Mouse (Mus musculus): ENCODE results near the gene Rhou. TPM values are rescaled to one million over a fixed set of nuclear protein-coding genes. Genes with fewer than 3 reads are reported as not detected.
A peak's percentile ranks its signal among the peaks of the same experiment; 100 is the strongest.

Gene Rhou
- polyA plus RNA-seq, 1 experiment from 2014 or later, result 8.3 TPM

DNA sequence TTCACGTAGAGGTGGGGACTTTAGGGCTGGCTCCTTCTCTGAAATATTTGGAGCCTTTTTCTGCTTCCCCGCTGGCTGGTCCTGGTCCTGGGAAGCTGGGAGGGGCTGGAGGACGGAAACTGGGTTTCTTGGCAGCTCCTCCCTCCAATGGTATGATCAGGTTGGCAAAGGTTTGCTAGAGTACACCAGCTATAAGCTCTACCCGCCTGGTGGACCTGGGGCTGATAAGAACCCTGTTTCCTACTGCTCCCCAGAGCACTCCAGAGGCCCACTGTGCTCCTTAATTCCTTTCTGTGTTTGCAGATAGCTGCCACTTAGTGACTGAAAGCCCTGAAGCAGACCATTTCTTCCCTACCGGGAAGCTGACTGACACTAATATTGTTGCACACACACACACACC, 21.9 kb downstream of the Rhou start:
- 27% methylated on average over 5 of the region's 5 CpGs for WGBS
- H3K4me1 ChIP-seq, result peaks cover 17% of the 10 kb centered on the region
- 0 out of 2 replicates have a peak overlapping the region, but pooled peaks have one; percentile 36 for H3K9ac ChIP-seq
- no peak overlapping the region for H3K4me3 ChIP-seq
- no peaks in the 10 kb centered on the region for H3K9me3 ChIP-seq
- H3K27ac ChIP-seq, result no peak overlapping the region; the same call in 1 of the 2 replicates
- no peaks in the 10 kb centered on the region for H3K36me3 ChIP-seq
- ATAC-seq (ENCODE audit: insufficient number of reproducible peaks, insufficient read depth, low FRiP score, low TSS enrichment, low read depth), result no peak
- H3K4me2 ChIP-seq, result no peak overlapping the region
- no peaks in the 10 kb centered on the region for H3K27me3 ChIP-seq

DNA sequence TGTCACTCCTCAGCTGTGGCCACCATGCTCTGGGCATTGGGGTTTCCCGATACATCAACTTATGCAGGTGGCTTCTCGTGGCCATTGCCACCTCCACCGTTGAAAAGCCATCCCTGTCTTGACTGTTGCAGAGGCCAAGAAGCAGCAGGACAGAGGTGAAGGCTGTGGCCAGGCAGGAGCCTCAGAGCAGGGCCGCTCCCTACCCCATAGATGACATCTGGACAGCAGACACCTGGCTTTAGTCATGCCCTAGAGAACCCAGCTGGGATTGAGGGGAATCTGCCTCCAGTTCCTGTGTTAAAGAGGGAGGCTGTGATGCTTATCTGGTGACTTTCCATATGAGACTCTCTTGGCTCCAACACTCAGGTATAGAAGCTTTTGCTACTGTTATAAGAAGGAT, 24.7 kb downstream of the Rhou start:
- no peaks in the 10 kb centered on the region for H3K27me3 ChIP-seq
- no peak for ATAC-seq (ENCODE audit: insufficient number of reproducible peaks, insufficient read depth, low FRiP score, low TSS enrichment, low read depth)
- H3K9ac ChIP-seq, result no peak overlapping the region
- H3K4me2 ChIP-seq, result no peak overlapping the region
- H3K4me3 ChIP-seq, result no peak overlapping the region
- H3K27ac ChIP-seq, result no peak overlapping the region
- 74% methylated on average over 4 of the region's 4 CpGs for WGBS
- H3K36me3 ChIP-seq, result no peaks in the 10 kb centered on the region
- peaks cover 16% of the 10 kb centered on the region for H3K4me1 ChIP-seq
- no peaks in the 10 kb centered on the region for H3K9me3 ChIP-seq

DNA sequence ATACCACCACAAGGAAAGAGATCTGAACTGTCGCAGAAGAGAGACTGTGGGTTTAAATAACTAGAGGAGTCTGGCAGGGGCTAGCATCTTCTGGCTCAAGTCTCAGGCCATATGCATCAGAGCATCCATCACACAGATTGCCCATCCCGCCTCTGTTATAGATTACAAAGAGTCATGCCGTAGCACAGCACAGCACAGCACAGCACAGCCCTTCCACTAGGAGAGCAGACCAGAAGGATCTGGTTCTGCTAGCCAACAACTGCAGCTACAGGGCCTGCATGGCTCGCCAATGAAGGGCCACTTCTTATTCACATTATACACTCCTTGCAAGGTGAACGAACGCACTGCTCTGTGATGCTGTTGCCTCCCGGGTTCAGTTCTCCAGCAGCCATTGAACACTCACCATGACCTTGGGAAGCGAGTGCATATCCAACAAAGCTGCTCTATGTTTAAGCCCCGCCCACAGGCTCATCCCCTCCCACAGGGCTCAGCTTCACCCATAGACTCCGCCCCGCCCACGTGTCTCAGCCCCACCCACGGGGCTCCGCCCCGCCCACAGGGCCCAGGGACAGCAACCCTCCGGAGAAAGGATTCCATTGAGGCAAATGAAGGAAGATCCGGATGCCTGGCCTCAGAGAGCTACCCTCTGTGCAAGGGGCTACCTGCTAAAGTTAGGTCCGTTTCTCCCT, 28.5 kb downstream of the Rhou start:
- H3K36me3 ChIP-seq, result no peaks in the 10 kb centered on the region
- no peaks in the 10 kb centered on the region for H3K27me3 ChIP-seq
- WGBS, result 13% methylated on average over 15 of the region's 18 CpGs
- H3K9me3 ChIP-seq, result no peaks in the 10 kb centered on the region
- H3K4me1 ChIP-seq, result peaks cover 7% of the 10 kb centered on the region
- peak overlapping the region; percentile 44 for H3K4me2 ChIP-seq
- H3K27ac ChIP-seq, result no peak overlapping the region
- H3K9ac ChIP-seq, result no peak overlapping the region
- ATAC-seq (ENCODE audit: insufficient number of reproducible peaks, insufficient read depth, low FRiP score, low TSS enrichment, low read depth), result no peak
- H3K4me3 ChIP-seq, result 0 out of 2 replicates have a peak overlapping the region, but pooled peaks have one; percentile 9

DNA sequence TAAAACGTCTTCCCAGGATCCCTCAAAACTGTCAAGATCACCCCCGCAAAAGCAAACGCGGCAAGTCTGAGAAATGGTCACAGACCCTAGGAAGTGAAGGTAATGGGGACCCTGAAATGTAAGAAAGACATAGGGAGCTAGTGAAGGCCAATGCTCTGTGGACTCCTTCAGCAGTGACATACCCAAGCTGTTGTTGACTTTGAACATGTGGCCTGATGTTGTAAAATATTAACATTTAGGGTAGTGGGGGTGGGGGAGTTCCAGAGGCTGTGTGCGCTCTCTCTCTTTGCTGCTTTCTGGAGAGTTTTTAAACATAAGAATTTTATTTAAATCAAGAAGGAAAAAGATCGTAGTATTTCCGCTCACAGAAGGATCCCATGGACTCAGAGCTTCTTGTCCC, 29.6 kb downstream of the Rhou start:
- Histone ChIP-seq H3K27ac (no peak overlapping the region), H3K4me2 (no peak overlapping the region), H3K36me3 (no peaks in the 10 kb centered on the region), H3K4me1 (peaks cover 7% of the 10 kb centered on the region), H3K4me3 (no peak overlapping the region), H3K9me3 (no peaks in the 10 kb centered on the region), H3K27me3 (no peaks in the 10 kb centered on the region), H3K9ac (no peak overlapping the region)
- WGBS, result 56% methylated on average over 7 of the region's 7 CpGs
- no peak for ATAC-seq (ENCODE audit: insufficient number of reproducible peaks, insufficient read depth, low FRiP score, low TSS enrichment, low read depth)

DNA sequence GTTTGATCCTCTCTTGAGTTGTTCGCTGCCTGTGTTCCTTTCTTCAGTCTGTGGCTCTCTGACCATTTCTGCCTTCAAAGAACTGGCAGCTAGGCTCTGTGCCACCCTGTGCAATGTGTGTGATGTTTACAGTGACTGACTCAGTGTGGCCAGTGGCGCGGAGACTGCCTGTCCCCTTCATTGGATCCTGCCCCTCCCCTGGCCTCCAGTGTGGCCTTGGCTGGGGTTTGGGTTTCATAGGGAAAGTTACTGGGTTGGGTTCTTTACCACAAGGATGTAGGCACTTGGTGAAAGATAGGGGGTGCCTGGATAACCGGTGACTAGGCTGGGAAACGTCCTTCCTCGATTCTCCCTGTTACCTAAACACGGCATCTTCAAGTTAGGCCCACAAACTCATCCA, 31.1 kb downstream of the Rhou start:
- Histone ChIP-seq H3K4me3 (no peak overlapping the region), H3K9me3 (no peaks in the 10 kb centered on the region)
- 87% methylated on average over 7 of the region's 7 CpGs for WGBS

DNA sequence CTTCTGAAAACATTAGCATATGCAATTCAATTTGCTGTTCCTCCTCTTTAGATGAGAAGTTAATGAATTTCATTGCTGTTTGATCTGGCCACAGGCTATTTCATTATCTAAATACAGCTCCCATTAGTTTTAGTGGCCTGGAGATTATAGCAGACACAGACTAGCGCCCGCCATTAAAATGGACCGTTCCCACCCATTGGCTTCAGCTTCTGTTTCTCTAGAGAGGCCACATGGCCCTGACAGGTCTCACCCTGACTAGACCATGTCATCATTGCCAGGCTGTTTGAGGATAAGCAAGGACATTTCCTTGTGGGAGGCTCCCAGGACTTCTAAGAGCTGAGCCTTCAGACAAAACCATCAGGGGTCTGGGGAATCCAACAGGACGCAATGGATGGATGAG, 31.7 kb downstream of the Rhou start:
- 87% methylated on average over 4 of the region's 4 CpGs for WGBS
- Histone ChIP-seq H3K27me3 (no peaks in the 10 kb centered on the region), H3K27ac (no peak overlapping the region), H3K4me3 (no peak overlapping the region), H3K9ac (no peak overlapping the region), H3K4me2 (no peak overlapping the region), H3K36me3 (no peaks in the 10 kb centered on the region), H3K9me3 (no peaks in the 10 kb centered on the region), H3K4me1 (peaks cover 7% of the 10 kb centered on the region)
- no peak for ATAC-seq (ENCODE audit: insufficient number of reproducible peaks, insufficient read depth, low FRiP score, low TSS enrichment, low read depth)

More for the DNA sequence above, 31.1 kb downstream of the Rhou start:
- ATAC-seq (ENCODE audit: insufficient number of reproducible peaks, insufficient read depth, low FRiP score, low TSS enrichment, low read depth), result no peak
- no peaks in the 10 kb centered on the region for H3K36me3 ChIP-seq
- no peak overlapping the region for H3K4me2 ChIP-seq
- H3K27me3 ChIP-seq, result no peaks in the 10 kb centered on the region
- H3K9ac ChIP-seq, result no peak overlapping the region
- H3K27ac ChIP-seq, result no peak overlapping the region
- peaks cover 7% of the 10 kb centered on the region for H3K4me1 ChIP-seq

DNA sequence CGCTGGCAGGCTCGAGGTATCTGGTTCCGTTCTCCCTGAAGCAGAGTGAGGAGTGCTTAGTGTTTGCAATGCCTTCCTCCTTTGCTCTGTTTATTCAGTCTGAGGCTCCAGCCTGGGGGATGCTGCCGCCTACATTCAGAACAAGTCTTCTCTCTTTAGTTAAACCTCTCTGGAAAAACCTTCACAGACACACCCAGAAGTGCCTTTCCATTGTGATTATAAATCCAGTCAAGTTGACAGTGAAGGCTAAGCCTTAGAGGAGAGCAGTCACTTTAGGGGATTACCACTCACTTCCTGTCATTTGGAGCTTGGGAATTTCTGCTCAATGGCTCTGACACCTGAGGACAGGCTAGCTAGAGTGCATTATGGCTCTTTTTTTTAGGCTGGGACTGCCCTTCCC, 34.1 kb downstream of the Rhou start:
- no peaks in the 10 kb centered on the region for H3K27me3 ChIP-seq
- H3K9ac ChIP-seq, result no peak overlapping the region
- H3K9me3 ChIP-seq, result no peaks in the 10 kb centered on the region
- H3K4me1 ChIP-seq, result no peaks in the 10 kb centered on the region
- ATAC-seq (ENCODE audit: insufficient number of reproducible peaks, insufficient read depth, low FRiP score, low TSS enrichment, low read depth), result no peak
- no peak overlapping the region for H3K4me2 ChIP-seq
- no peak overlapping the region for H3K27ac ChIP-seq
- H3K36me3 ChIP-seq, result no peaks in the 10 kb centered on the region
- no peak overlapping the region for H3K4me3 ChIP-seq
- WGBS, result 38% methylated on average over 4 of the region's 4 CpGs

DNA sequence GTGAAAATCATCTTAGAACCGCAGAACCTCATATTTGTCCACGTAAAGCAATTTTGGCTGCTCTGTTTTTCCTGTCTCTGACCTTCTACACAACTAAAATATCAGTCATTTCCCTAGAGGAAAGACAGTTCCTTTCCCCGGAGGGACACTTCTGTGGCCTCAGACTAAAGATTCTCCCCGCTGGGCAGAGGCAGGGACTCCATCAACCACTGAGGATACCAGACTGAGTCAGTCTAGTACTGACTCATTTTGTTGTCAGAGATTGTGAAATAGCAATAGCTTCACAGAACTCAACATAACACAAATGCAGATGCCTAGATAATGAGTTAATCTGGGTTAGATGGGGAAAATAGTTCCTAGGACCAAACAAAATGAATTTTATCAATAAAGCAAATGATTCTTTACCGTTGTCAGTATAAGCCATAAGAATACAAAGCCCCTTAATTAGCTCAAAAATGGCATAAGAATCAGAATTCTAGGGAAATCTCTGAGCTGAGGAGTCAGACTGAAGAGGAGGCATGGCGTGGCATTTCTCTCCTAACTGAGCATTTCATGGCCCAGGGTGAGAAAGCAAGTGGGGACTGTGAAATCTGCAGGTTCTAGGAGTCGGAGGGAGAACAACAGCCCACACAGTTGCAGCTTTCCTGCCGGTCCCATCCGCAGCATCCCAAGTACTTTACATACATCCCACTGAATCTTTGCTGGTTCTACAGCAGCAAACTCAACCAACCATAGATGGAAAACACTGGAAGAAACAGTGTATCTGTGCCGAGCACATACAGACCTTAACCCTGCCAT, 38.6 kb downstream of the Rhou start:
- WGBS, result 84% methylated on average over 10 of the region's 10 CpGs
- Histone ChIP-seq H3K27me3 (no peaks in the 10 kb centered on the region), H3K9ac (no peak overlapping the region), H3K36me3 (no peaks in the 10 kb centered on the region), H3K4me1 (peaks cover 6% of the 10 kb centered on the region), H3K27ac (no peak overlapping the region), H3K9me3 (no peaks in the 10 kb centered on the region), H3K4me3 (no peak overlapping the region), H3K4me2 (no peak overlapping the region)
- ATAC-seq (ENCODE audit: insufficient number of reproducible peaks, insufficient read depth, low FRiP score, low TSS enrichment, low read depth), result no peak

DNA sequence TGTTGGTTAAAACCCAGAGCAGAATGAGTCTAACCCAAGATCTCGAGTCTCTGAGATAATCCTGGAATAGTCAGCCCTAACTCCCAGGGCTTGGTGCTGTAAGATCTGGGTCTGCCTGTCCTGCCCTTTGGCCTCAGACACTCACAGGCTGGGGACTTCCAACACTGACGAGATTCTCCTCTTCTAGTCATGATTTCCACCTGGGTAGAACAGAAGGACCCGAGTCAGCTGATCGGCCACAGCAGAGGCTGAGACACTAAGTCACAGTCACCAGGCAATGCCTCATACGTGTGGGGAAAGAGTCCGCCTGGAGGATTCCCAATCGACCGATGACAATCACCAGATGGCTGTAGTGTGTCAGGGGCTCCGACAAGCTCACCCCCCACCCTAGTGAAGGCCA, 42.4 kb downstream of the Rhou start:
- 72% methylated on average over 9 of the region's 9 CpGs for WGBS
- ATAC-seq (ENCODE audit: insufficient number of reproducible peaks, insufficient read depth, low FRiP score, low TSS enrichment, low read depth), result no peak
- no peak overlapping the region for H3K4me2 ChIP-seq
- H3K36me3 ChIP-seq, result no peaks in the 10 kb centered on the region
- H3K27me3 ChIP-seq, result 0 out of 2 replicates have a peak, but pooled peaks cover 2% of the 10 kb centered on the region
- no peak overlapping the region for H3K9ac ChIP-seq
- H3K4me1 ChIP-seq, result peaks cover 25% of the 10 kb centered on the region
- no peak overlapping the region for H3K4me3 ChIP-seq
- no peak overlapping the region for H3K27ac ChIP-seq
- no peaks in the 10 kb centered on the region for H3K9me3 ChIP-seq

DNA sequence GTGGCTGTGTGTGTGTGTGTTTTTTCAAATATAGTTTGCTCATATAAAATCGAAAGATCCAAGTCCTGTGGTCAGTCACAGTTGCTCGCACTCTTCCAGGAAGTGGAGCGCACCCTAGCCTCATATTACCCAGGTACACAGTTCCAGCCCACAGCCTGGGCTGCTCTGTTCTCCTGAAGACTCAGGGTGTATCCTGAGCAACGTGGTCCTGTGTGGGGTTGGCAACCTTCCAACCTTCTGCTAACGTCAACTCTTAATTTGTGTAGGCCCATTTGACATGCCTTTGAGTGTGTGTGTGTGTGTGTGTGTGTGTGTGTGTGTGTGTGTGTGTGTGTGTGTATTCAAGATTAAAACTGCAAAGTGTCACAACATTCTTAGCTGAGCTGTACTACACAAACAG, 43.6 kb downstream of the Rhou start:
- Histone ChIP-seq H3K27me3 (peaks cover 7% of the 10 kb centered on the region; the same call in 1 of the 2 replicates), H3K36me3 (no peaks in the 10 kb centered on the region), H3K27ac (no peak overlapping the region), H3K4me1 (peaks cover 37% of the 10 kb centered on the region), H3K4me3 (no peak overlapping the region), H3K9ac (no peak overlapping the region), H3K9me3 (no peaks in the 10 kb centered on the region), H3K4me2 (no peak overlapping the region)
- WGBS, result 45% methylated on average over 5 of the region's 5 CpGs
- no peak for ATAC-seq (ENCODE audit: insufficient number of reproducible peaks, insufficient read depth, low FRiP score, low TSS enrichment, low read depth)

DNA sequence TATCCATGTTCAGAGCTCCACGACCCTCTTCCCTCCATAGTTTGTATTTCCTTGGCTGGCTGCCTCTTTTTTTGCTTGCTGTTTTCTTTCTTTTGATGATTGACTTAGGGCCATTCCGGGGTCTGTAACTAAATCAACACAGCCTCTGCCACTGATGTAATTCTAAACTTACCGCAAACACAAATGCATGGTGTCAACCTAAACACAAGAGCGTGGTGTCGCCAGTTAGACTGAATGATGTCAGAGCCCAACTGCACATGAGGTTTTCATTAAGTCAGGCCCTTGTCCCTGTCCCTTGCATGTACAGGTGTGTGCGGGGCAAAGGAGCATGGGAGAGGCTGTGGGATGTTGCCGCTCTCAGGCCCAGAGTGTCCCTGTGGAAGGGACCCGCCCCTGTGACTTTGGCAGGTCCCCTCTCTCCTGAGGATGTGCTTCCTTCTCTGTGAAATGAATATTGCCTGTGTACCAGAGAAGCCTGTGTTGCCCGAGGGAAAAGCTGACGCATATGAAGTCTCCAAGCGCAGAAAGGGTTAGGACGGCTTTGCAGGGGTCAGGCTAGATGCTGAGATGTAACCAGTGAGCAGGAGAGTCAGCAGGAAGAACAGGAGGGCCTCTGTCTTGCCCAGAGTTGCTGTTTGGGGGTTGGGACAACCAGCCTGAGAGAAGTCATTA, 46.8 kb downstream of the Rhou start:
- Histone ChIP-seq H3K27ac (peak overlapping the region; percentile 45; the same call in 1 of the 2 replicates), H3K4me2 (peak overlapping the region; percentile 24), H3K4me1 (peaks cover 40% of the 10 kb centered on the region), H3K27me3 (peaks cover 7% of the 10 kb centered on the region; the same call in 1 of the 2 replicates), H3K9me3 (no peaks in the 10 kb centered on the region), H3K9ac (peak overlapping the region; percentile 36; the same call in 1 of the 2 replicates), H3K36me3 (no peaks in the 10 kb centered on the region), H3K4me3 (no peak overlapping the region)
- ATAC-seq (ENCODE audit: insufficient number of reproducible peaks, insufficient read depth, low FRiP score, low TSS enrichment, low read depth), result no peak
- WGBS, result 14% methylated on average over 12 of the region's 12 CpGs
